9 mouse cellular contexts compared by ENCODE assay signal in the genomic region with DNA sequence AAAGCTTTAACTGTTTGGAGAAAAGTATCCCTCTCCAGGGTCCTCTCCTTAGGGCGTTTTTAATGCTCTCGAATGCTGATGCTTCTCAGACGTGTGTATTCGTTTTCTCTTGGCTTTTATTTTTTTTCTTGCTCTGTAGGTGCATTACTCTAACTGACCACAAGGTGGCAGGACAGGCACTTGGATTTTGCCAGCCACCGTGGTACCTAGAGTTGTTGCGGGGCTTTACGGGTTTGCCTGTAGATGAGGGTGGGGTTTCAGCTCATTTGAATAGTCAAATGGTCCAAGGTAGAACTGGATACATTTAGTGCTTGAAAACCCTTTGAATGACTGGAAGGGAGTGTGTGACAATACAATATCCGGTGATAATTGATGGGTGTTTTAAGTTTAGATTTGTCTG.
DNase-seq lines count a peak whose midpoint lies in the region; ATAC-seq and TF ChIP-seq lines count a peak whose summit lies in the region.
"Had no signal": no experiment of that assay in that cellular context is flagged by ENCODE, and none has a peak within 500 bp of the region (broad histone marks: within the 10 kb centered on the region; RNA-seq: fewer than 3 reads in every experiment).

No protein-coding gene starts in this region.

- TF ChIP-seq EP300 in stomach, postnatal 0 days (optimal IDR thresholded peaks at IDR 0.05) = no peak

- no peaks in the 10 kb centered on the region for H3K9me3 ChIP-seq in kidney, embryonic 16.5 days (ENCODE audit: low read length)
- no peaks in the 10 kb centered on the region for H3K9me3 ChIP-seq in stomach, postnatal 0 days (ENCODE audit: control insufficient read depth, low read length)
- H3K9me3 ChIP-seq: embryonic facial prominence, embryonic 12.5 days had no signal

- peak; percentile 4 for DNase-seq in gastrocnemius, adult 18-20 months (ENCODE audit: low spot score)
- no peak for DNase-seq in gastrocnemius, adult 8-10 months (ENCODE audit: low spot score in 2 of 2)
- peak; percentile 48 for DNase-seq in 416B (ENCODE audit: low read depth)
- DNase-seq in adipocyte (ENCODE audit: low spot score) = peak; percentile 15
- DNase-seq in fibroblast of lung, adult 2 months (ENCODE audit: low read depth) = peak; percentile 6
- DNase-seq in mesoderm, embryonic 11.5 days (ENCODE audit: low read depth, low spot score) = peak; percentile 76
- peak; percentile 36 for DNase-seq in stomach, postnatal 0 days (ENCODE audit: low spot score)

- peak; percentile 93 for TF ChIP-seq CTCF in stomach, postnatal 0 days (IDR thresholded peaks at IDR 0.05; ENCODE audit: low read depth)

- 8% methylated on average over 8 of the region's 8 CpGs for WGBS in kidney, embryonic 16.5 days
- 9% methylated on average over 8 of the region's 8 CpGs for WGBS in stomach, postnatal 0 days

- no peaks in the 10 kb centered on the region for H3K27me3 ChIP-seq in kidney, embryonic 16.5 days (ENCODE audit: insufficient read depth, low read length)
- H3K27me3 ChIP-seq in stomach, postnatal 0 days (ENCODE audit: control insufficient read depth, insufficient read depth, low read length) = no peaks in the 10 kb centered on the region
- H3K27me3 ChIP-seq: embryonic facial prominence, embryonic 12.5 days had no signal

- ATAC-seq in kidney, embryonic 16.5 days (ENCODE audit: low FRiP score, low TSS enrichment) = peak; percentile 70; the same call in 1 of the 2 replicates
- no peak for ATAC-seq in stomach, postnatal 0 days (ENCODE audit: low FRiP score, low TSS enrichment)

- no peaks in the 10 kb centered on the region for H3K4me1 ChIP-seq in kidney, embryonic 16.5 days (ENCODE audit: insufficient read depth, low read length)
- H3K4me1 ChIP-seq in stomach, postnatal 0 days (replicated peaks; ENCODE audit: control insufficient read depth, insufficient read depth) = no peaks in the 10 kb centered on the region
- H3K4me1 ChIP-seq: embryonic facial prominence, embryonic 12.5 days had no signal

- H3K36me3 ChIP-seq in kidney, embryonic 16.5 days (ENCODE audit: insufficient read depth, low read length) = no peaks in the 10 kb centered on the region
- H3K36me3 ChIP-seq in stomach, postnatal 0 days (ENCODE audit: control insufficient read depth, insufficient read depth, low read length) = no peaks in the 10 kb centered on the region
- H3K36me3 ChIP-seq: embryonic facial prominence, embryonic 12.5 days had no signal

- H3K9ac ChIP-seq in kidney, embryonic 16.5 days (replicated peaks; ENCODE audit: low read length) = no peak overlapping the region
- no peak overlapping the region for H3K9ac ChIP-seq in stomach, postnatal 0 days (ENCODE audit: low read length)
- H3K9ac ChIP-seq: embryonic facial prominence, embryonic 12.5 days had no signal

- no peak overlapping the region for H3K4me3 ChIP-seq in kidney, embryonic 16.5 days (ENCODE audit: low read length)
- no peak overlapping the region for H3K4me3 ChIP-seq in stomach, postnatal 0 days (ENCODE audit: low read depth, low read length)
- H3K4me3 ChIP-seq: embryonic facial prominence, embryonic 12.5 days had no signal

- H3K27ac ChIP-seq in kidney, embryonic 16.5 days (ENCODE audit: low read length) = no peak overlapping the region
- no peak overlapping the region for H3K27ac ChIP-seq in stomach, postnatal 0 days (replicated peaks)
- H3K27ac ChIP-seq: embryonic facial prominence, embryonic 12.5 days had no signal

- no peak overlapping the region for H3K4me2 ChIP-seq in kidney, embryonic 16.5 days (replicated peaks; ENCODE audit: low read depth, low read length)
- H3K4me2 ChIP-seq in stomach, postnatal 0 days (replicated peaks; ENCODE audit: low read depth) = no peak overlapping the region
- H3K4me2 ChIP-seq: embryonic facial prominence, embryonic 12.5 days had no signal

Comparison
In these comparisons a context has a peak if more than half of its experiments do, and no peak if none do; other contexts are left out.
1. DNase-seq: peak in gastrocnemius, adult 18-20 months (single experiment), 416B (single experiment), adipocyte (single experiment), fibroblast of lung, adult 2 months (single experiment), mesoderm, embryonic 11.5 days (single experiment) and stomach, postnatal 0 days (single experiment); none in gastrocnemius, adult 8-10 months (0 of 2).